Mouse (Mus musculus): ENCODE data around the gene Ifng.

DNA sequence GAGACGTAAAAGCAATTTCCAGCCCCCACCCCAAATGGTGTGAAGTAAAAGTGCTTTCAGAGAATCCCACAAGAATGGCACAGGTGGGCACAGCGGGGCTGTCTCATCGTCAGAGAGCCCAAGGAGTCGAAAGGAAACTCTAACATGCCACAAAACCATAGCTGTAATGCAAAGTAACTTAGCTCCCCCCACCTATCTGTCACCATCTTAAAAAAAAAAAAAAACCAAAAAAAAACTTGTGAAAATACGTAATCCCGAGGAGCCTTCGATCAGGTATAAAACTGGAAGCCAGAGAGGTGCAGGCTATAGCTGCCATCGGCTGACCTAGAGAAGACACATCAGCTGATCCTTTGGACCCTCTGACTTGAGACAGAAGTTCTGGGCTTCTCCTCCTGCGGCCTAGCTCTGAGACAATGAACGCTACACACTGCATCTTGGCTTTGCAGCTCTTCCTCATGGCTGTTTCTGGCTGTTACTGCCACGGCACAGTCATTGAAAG lies at the start of gene Ifng:
- TF ChIP-seq CTCF (IDR thresholded peaks at IDR 0.05; ENCODE audit: low read depth, low read length) = no peak
- TF ChIP-seq EP300 (IDR thresholded peaks at IDR 0.05; ENCODE audit: insufficient read depth, low read depth, low read length) = no peak
- TF ChIP-seq POLR2A (IDR thresholded peaks at IDR 0.05; ENCODE audit: insufficient read depth, low read length) = no peak
